Mouse (Mus musculus): ENCODE results near the gene Ace3.

Gene Ace3

DNA sequence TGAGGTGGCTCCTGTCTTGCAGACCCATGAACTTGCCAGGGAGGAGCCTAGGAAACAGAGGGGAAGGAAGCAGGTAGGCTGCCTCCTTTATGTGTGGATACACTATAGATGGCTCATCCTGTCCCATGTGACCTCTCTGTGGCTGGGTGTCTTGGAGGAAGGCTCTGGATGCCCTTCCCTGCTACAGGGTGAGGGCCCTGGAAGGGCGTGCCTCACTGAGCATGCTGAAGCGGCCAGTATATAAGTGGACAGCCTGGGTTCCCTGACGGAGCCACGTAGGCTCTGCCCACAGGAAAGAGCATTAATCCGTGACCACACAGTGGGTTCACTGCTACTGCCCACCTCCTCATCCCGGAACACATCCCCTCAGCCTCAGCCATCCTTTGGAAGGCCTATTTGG is 5.0 kb upstream of the Ace3 start:
- Histone ChIP-seq H3K36me3 (ENCODE audit: insufficient read depth, low read length) (no peaks in the 10 kb centered on the region), H3K27me3 (ENCODE audit: insufficient read depth, low read length) (peaks cover 44% of the 10 kb centered on the region), H3K4me1 (replicated peaks; ENCODE audit: low read depth, low read length) (peaks cover 23% of the 10 kb centered on the region), H3K4me3 (replicated peaks; ENCODE audit: low read length) (no peak overlapping the region), H3K9me3 (ENCODE audit: low read length) (no peaks in the 10 kb centered on the region)
- TF ChIP-seq NANOG (IDR thresholded peaks at IDR 0.05; ENCODE audit: borderline replicate concordance, low read length) (no peak), CTCF (conservative IDR thresholded peaks at IDR 0.05; ENCODE audit: low read length) (no peak), POU5F1 (IDR thresholded peaks at IDR 0.05; ENCODE audit: borderline replicate concordance, low read length) (no peak)

DNA sequence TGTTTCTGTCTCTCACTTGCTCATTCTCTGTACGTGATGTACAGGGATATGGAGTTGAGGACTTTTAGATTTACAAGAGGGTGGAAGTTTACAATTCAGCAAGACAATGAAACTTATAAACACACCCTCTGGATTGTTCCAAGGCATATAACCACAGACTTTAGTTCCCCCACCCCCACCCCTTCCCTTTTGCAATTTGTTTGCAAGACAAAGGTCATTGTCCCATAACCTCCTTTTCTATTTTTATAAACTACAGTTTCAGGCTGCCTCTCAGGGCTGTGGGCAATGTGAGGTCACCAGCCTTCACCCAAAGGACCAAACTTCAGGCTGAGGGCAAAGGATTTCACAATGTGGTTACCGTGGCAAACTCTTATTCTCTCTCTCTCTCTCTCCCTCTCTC is 4.2 kb upstream of the Ace3 start:
- Histone ChIP-seq H3K36me3 (ENCODE audit: insufficient read depth, low read length) (no peaks in the 10 kb centered on the region), H3K4me3 (replicated peaks; ENCODE audit: low read length) (no peak overlapping the region), H3K27me3 (ENCODE audit: insufficient read depth, low read length) (peaks cover 40% of the 10 kb centered on the region), H3K4me1 (replicated peaks; ENCODE audit: low read depth, low read length) (peaks cover 23% of the 10 kb centered on the region), H3K9me3 (ENCODE audit: low read length) (no peaks in the 10 kb centered on the region)
- TF ChIP-seq NANOG (IDR thresholded peaks at IDR 0.05; ENCODE audit: borderline replicate concordance, low read length) (no peak), POU5F1 (IDR thresholded peaks at IDR 0.05; ENCODE audit: borderline replicate concordance, low read length) (no peak), CTCF (conservative IDR thresholded peaks at IDR 0.05; ENCODE audit: low read length) (no peak)

- Histone ChIP-seq H3K4me3 (replicated peaks; ENCODE audit: low read length) (no peak overlapping the region), H3K4me1 (replicated peaks; ENCODE audit: low read depth, low read length) (no peaks in the 10 kb centered on the region), H3K9me3 (ENCODE audit: low read length) (no peaks in the 10 kb centered on the region), H3K27me3 (ENCODE audit: insufficient read depth, low read length) (peaks cover 3% of the 10 kb centered on the region; the same call in 1 of the 2 replicates), H3K36me3 (ENCODE audit: insufficient read depth, low read length) (no peaks in the 10 kb centered on the region)
- TF ChIP-seq NANOG (IDR thresholded peaks at IDR 0.05; ENCODE audit: borderline replicate concordance, low read length) (no peak), POU5F1 (IDR thresholded peaks at IDR 0.05; ENCODE audit: borderline replicate concordance, low read length) (no peak), CTCF (conservative IDR thresholded peaks at IDR 0.05; ENCODE audit: low read length) (no peak)
Measured at GRCm38 (mm10) chr11:106000062-106000461, 5.6 kb downstream of the Ace3 start.

- H3K4me1 ChIP-seq (replicated peaks; ENCODE audit: low read depth, low read length): no peaks in the 10 kb centered on the region
- H3K4me3 ChIP-seq (replicated peaks; ENCODE audit: low read length): no peak overlapping the region
- TF ChIP-seq POU5F1 (IDR thresholded peaks at IDR 0.05; ENCODE audit: borderline replicate concordance, low read length) (no peak), CTCF (conservative IDR thresholded peaks at IDR 0.05; ENCODE audit: low read length) (peak; percentile 54), NANOG (IDR thresholded peaks at IDR 0.05; ENCODE audit: borderline replicate concordance, low read length) (no peak)
- H3K9me3 ChIP-seq (ENCODE audit: low read length): no peaks in the 10 kb centered on the region
- H3K36me3 ChIP-seq (ENCODE audit: insufficient read depth, low read length): no peaks in the 10 kb centered on the region
- H3K27me3 ChIP-seq (ENCODE audit: insufficient read depth, low read length): peaks cover 11% of the 10 kb centered on the region
Measured at GRCm38 (mm10) chr11:106001718-106002117, 7.2 kb downstream of the Ace3 start.

DNA sequence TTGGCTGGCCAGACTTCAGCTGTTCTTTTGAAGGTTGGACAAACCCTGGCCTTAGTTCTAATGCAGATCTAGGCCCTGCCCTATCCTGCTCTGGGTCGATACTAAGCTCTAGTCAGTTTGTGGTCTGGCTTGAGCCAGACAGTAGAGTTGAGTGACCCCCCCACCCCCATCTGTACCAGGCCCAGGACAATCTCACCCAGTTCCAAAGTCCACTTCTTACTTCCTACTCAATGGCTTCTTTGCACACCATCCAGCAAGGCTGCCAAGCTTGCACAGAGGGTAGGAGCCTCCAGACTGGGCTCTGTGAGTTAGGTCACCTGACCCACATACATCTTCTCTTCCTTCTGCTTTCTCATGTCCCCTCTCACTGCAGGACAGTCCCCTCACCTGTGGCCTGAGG is 10.1 kb downstream of the Ace3 start:
- Histone ChIP-seq H3K4me3 (replicated peaks; ENCODE audit: low read length) (no peak overlapping the region), H3K27me3 (ENCODE audit: insufficient read depth, low read length) (peaks cover 36% of the 10 kb centered on the region), H3K36me3 (ENCODE audit: insufficient read depth, low read length) (no peaks in the 10 kb centered on the region), H3K4me1 (replicated peaks; ENCODE audit: low read depth, low read length) (0 out of 2 replicates have a peak, but pooled peaks cover 5% of the 10 kb centered on the region), H3K9me3 (ENCODE audit: low read length) (no peaks in the 10 kb centered on the region)
- no peak for TF ChIP-seq POU5F1 (IDR thresholded peaks at IDR 0.05; ENCODE audit: borderline replicate concordance, low read length)
- TF ChIP-seq NANOG (IDR thresholded peaks at IDR 0.05; ENCODE audit: borderline replicate concordance, low read length): no peak
- no peak for TF ChIP-seq CTCF (conservative IDR thresholded peaks at IDR 0.05; ENCODE audit: low read length)

DNA sequence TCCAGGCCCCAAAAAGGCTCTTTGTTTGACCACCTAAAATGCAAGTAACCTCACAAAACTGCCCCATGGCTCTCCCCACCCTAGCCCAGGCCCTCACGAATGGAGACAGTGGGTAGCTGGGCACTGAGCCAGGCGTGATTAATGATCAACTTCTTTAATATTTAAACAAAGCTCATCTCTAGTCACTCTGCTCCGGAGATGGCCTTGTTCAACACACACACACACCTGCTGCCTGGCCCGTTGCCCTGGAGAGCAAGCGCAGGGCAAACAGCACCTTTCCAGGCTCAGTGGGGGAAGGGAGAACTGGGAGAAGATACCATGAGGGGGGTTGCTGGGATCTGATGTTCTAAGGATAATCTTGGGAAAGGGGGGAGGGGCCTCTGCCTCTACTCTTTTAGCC is 11.5 kb downstream of the Ace3 start:
- Histone ChIP-seq H3K27me3 (ENCODE audit: insufficient read depth, low read length) (peaks cover 50% of the 10 kb centered on the region), H3K4me1 (replicated peaks; ENCODE audit: low read depth, low read length) (0 out of 2 replicates have a peak, but pooled peaks cover 5% of the 10 kb centered on the region), H3K9me3 (ENCODE audit: low read length) (no peaks in the 10 kb centered on the region), H3K36me3 (ENCODE audit: insufficient read depth, low read length) (no peaks in the 10 kb centered on the region), H3K4me3 (replicated peaks; ENCODE audit: low read length) (no peak overlapping the region)
- TF ChIP-seq NANOG (IDR thresholded peaks at IDR 0.05; ENCODE audit: borderline replicate concordance, low read length) (no peak), POU5F1 (IDR thresholded peaks at IDR 0.05; ENCODE audit: borderline replicate concordance, low read length) (no peak), CTCF (conservative IDR thresholded peaks at IDR 0.05; ENCODE audit: low read length) (no peak)

DNA sequence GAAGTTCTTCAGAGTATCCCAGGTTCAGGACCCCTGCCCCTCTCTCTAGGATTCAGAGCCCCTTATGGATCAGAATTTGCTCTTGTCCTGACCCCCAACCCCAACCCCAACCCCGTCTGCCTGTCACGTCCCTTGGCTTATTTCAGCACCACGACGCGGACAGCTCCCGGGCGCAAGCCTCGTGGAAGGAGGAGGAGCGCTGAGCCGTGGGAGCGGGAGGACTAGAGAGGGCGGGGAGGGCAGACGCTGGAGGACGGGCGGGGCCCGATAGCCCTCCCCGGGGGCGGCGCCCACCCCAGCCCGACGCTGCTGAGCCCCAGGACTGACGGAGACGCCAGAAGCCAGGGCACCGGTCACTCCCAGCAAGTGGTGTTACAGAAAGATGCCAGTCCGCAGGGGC is 13.3 kb downstream of the Ace3 start, which contains the start of gene Kcnh6:
Gene Kcnh6 (plus strand): TSS at position 304 of the 400 bp plus-strand sequence.
- Histone ChIP-seq H3K27me3 (ENCODE audit: insufficient read depth, low read length) (peaks cover 64% of the 10 kb centered on the region), H3K4me3 (replicated peaks; ENCODE audit: low read length) (peak within 1 kb of the TSS; percentile 60; the same call in 1 of the 2 replicates), H3K4me1 (replicated peaks; ENCODE audit: low read depth, low read length) (0 out of 2 replicates have a peak, but pooled peaks cover 5% of the 10 kb centered on the region), H3K9me3 (ENCODE audit: low read length) (no peaks in the 10 kb centered on the region), H3K36me3 (ENCODE audit: insufficient read depth, low read length) (no peaks in the 10 kb centered on the region)
- TF ChIP-seq POU5F1 (IDR thresholded peaks at IDR 0.05; ENCODE audit: borderline replicate concordance, low read length) (no peak), CTCF (conservative IDR thresholded peaks at IDR 0.05; ENCODE audit: low read length) (no peak), NANOG (IDR thresholded peaks at IDR 0.05; ENCODE audit: borderline replicate concordance, low read length) (no peak)

DNA sequence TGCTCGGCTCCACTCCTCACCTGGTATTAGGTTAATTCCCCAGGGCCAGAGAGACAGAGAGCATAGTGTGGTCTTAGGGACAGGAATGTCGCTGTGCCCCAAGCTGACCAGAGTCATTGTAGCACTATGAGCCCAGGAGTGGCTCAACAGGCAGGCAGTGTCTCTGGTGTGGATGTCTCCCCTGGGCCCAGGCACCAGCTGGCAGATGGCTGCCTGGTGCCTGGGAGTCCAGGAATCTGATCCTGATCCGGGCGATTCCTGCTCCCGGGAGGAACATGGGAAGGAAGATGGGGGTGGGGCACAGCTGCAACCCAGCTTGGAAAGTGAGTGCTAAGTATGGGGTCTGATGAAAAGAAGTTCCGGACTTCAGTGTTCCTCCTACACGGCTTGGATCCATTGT is 18.2 kb downstream of the Ace3 start:
- H3K9me3 ChIP-seq (ENCODE audit: low read length): 0 out of 2 replicates have a peak, but pooled peaks cover 2% of the 10 kb centered on the region
- 0 out of 2 replicates have a peak, but pooled peaks cover 10% of the 10 kb centered on the region for H3K4me1 ChIP-seq (replicated peaks; ENCODE audit: low read depth, low read length)
- TF ChIP-seq POU5F1 (IDR thresholded peaks at IDR 0.05; ENCODE audit: borderline replicate concordance, low read length) (no peak), CTCF (conservative IDR thresholded peaks at IDR 0.05; ENCODE audit: low read length) (no peak), NANOG (IDR thresholded peaks at IDR 0.05; ENCODE audit: borderline replicate concordance, low read length) (no peak)
- peaks cover 83% of the 10 kb centered on the region for H3K27me3 ChIP-seq (ENCODE audit: insufficient read depth, low read length)
- H3K36me3 ChIP-seq (ENCODE audit: insufficient read depth, low read length): no peaks in the 10 kb centered on the region
- H3K4me3 ChIP-seq (replicated peaks; ENCODE audit: low read length): no peak overlapping the region
